Mouse (Mus musculus) CD4-positive, CD25-positive, alpha-beta regulatory T cell, adult 9 weeks (primary cell): ENCODE data around the gene B4galnt4. TPM values are rescaled to one million over a fixed set of nuclear protein-coding genes. Genes with fewer than 3 reads are reported as not detected.

Experiments
- polyA plus RNA-seq: library from polyadenylated mRNA; unstranded; fragments of 100-300 nt; shearing (Covaris generic); gene quantifications from one replicate; pipeline ENCODE4 v1.2.1, GENCODE M21; 2017

B4galnt4 gene
- polyA plus RNA-seq: 15.5 TPM

GRCm38 (mm10) chr7:141060426-141061242, at the start of gene B4galnt4:
Gene B4galnt4, plus strand, starts transcription at chr7:141061104.

GRCm38 (mm10) chr7:141017824-141018223, 43.1 kb upstream of the B4galnt4 start, which contains the start of gene Ifitm6:
Gene Ifitm6, minus strand, starts transcription at chr7:141017924.

GRCm38 (mm10) chr7:141028831-141029230, 32.1 kb upstream of the B4galnt4 start, which contains the start of gene Gm17387:
Gene Gm17387, plus strand, starts transcription at chr7:141029131.

GRCm38 (mm10) chr7:141077841-141078240, 16.9 kb downstream of the B4galnt4 start, which contains the start of gene Pkp3:
Gene Pkp3, plus strand, starts transcription at chr7:141078218.

GRCm38 (mm10) chr7:141099911-141100691, 39.2 kb downstream of the B4galnt4 start, which contains the start of gene Sigirr:
Gene Sigirr, minus strand, starts transcription at chr7:141100572.

GRCm38 (mm10) chr7:141117636-141118035, 56.7 kb downstream of the B4galnt4 start, which contains the start of gene Ano9:
Gene Ano9, minus strand, starts transcription at chr7:141117806.

Other genes with a start within 250 kb of the B4galnt4 start
- 0.46 TPM for gene Zfp941, start 238.9 kb upstream of the B4galnt4 start, polyA plus RNA-seq
- not detected for gene Urah, start 226.1 kb upstream of the B4galnt4 start, polyA plus RNA-seq
- not detected for gene Scgb1c1, start 215.6 kb upstream of the B4galnt4 start, polyA plus RNA-seq
- not detected for gene Odf3, start 213.3 kb upstream of the B4galnt4 start, polyA plus RNA-seq
- gene Gm45785, start 204.8 kb upstream of the B4galnt4 start, polyA plus RNA-seq: not detected
- 163 TPM for gene Ric8a, start 204.1 kb upstream of the B4galnt4 start, polyA plus RNA-seq
- 65.2 TPM for gene Bet1l, start 203.5 kb upstream of the B4galnt4 start, polyA plus RNA-seq
- gene Psmd13, start 179.1 kb upstream of the B4galnt4 start, polyA plus RNA-seq: 270 TPM
- gene Sirt3, start 178.8 kb upstream of the B4galnt4 start, polyA plus RNA-seq: 10.4 TPM
- gene Cox8b, start 160.7 kb upstream of the B4galnt4 start, polyA plus RNA-seq: not detected
- gene Nlrp6, start 140.2 kb upstream of the B4galnt4 start, polyA plus RNA-seq: not detected
- gene Pgghg, start 119.7 kb upstream of the B4galnt4 start, polyA plus RNA-seq: 40.2 TPM
- gene Ifitm5, start 110.8 kb upstream of the B4galnt4 start, polyA plus RNA-seq: 0.98 TPM
- not detected for gene Gm45717, start 105.2 kb upstream of the B4galnt4 start, polyA plus RNA-seq
- gene Ifitm2, start 105.1 kb upstream of the B4galnt4 start, polyA plus RNA-seq: 30.3 TPM
- not detected for gene Ifitm1, start 93.9 kb upstream of the B4galnt4 start, polyA plus RNA-seq
- gene Ifitm3, start 50.3 kb upstream of the B4galnt4 start, polyA plus RNA-seq: 8.5 TPM
- not detected for gene Ifitm6, start 43.2 kb upstream of the B4galnt4 start, polyA plus RNA-seq
- not detected for gene Gm17387, start 32.0 kb upstream of the B4galnt4 start, polyA plus RNA-seq
- 411 TPM for gene Pkp3, start 17.1 kb downstream of the B4galnt4 start, polyA plus RNA-seq
- 274 TPM for gene Sigirr, start 39.5 kb downstream of the B4galnt4 start, polyA plus RNA-seq
- gene Ano9, start 56.7 kb downstream of the B4galnt4 start, polyA plus RNA-seq: not detected
- 8.9 TPM for gene Ptdss2, start 61.3 kb downstream of the B4galnt4 start, polyA plus RNA-seq
- gene Rnh1, start 111.8 kb downstream of the B4galnt4 start, polyA plus RNA-seq: 159 TPM
- 5.2 TPM for gene Hras, start 132.9 kb downstream of the B4galnt4 start, polyA plus RNA-seq
- 3.4 TPM for gene Lrrc56, start 133.1 kb downstream of the B4galnt4 start, polyA plus RNA-seq
- 14.1 TPM for gene Lmntd2, start 153.0 kb downstream of the B4galnt4 start, polyA plus RNA-seq
- 29.4 TPM for gene Rassf7, start 154.8 kb downstream of the B4galnt4 start, polyA plus RNA-seq
- 122 TPM for gene Phrf1, start 167.7 kb downstream of the B4galnt4 start, polyA plus RNA-seq
- 160 TPM for gene Irf7, start 205.4 kb downstream of the B4galnt4 start, polyA plus RNA-seq
- not detected for gene Cdhr5, start 215.7 kb downstream of the B4galnt4 start, polyA plus RNA-seq
- not detected for gene Sct, start 218.0 kb downstream of the B4galnt4 start, polyA plus RNA-seq
- not detected for gene Drd4, start 230.9 kb downstream of the B4galnt4 start, polyA plus RNA-seq